Mouse (Mus musculus): ENCODE data around the gene Babam1.

GRCm38 (mm10) chr8:71397701-71398100, 1.0 kb downstream of the Babam1 start:
- TF ChIP-seq TAL1 (IDR thresholded peaks at IDR 0.05; ENCODE audit: low read length) (no peak), GATA1 (IDR thresholded peaks at IDR 0.05; ENCODE audit: low read length) (no peak)

All from erythroblast, embryonic 14.5 days (primary cell).